Mouse (Mus musculus) small intestine, adult 2 months (tissue): ENCODE results near the gene Rhebl1.

ENCODE experiments used
- CTCF ChIP-seq: fragments of 200-500 bp; IDR thresholded peaks from 2 replicates; pipeline ENCODE4 v1.5.1; 2012; ENCODE audit warnings: low read depth, mild to moderate bottlenecking, control low read depth, inconsistent platforms, low read length, moderate library complexity, mixed read lengths; ENCODE audit not compliant: insufficient replicate concordance, insufficient read length; ENCODE audit errors: extremely low read depth
- POLR2A ChIP-seq: fragments of 200-500 bp; IDR thresholded peaks from 2 replicates; pipeline ENCODE4 v1.6.1; 2012; ENCODE audit warnings: low read depth, mild to moderate bottlenecking, control low read depth, inconsistent platforms, low read length, moderate library complexity

DNA sequence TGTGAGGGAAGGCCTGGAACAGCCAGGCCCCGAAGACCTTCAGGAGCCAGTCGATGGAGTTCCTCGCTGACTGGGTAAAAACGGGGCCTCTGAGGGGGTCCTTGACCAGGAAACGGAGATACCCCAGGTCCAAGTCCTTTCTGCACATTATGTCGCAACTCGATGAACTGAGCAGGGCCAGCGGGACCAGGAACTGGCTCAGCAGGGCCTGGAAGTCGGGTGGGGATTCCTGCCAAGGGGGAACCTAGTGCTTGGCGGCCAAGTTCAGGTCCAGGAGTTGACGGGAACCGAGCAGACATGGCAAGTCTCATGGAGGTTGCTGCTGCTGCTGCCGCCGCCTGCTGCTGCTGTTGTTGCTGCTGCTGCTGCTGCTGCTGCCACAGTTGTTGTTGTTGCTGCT is 43.7 kb downstream of the Rhebl1 start:
- TF ChIP-seq POLR2A (no peak), CTCF (no peak)
